Mouse (Mus musculus) liver, postnatal 0 days (tissue): ENCODE measurements at regions not wholly inside any gene's neighbourhood (a gene's known extent, or its start where the extent isn't known, plus 50 kb on each side); places are given as distances from the start of the nearest gene placed in this dataset.

Experiments used
- ATAC-seq: fragments of 200-750 bp; cut with Nextera tagmentation; 2 replicates; pipeline ENCODE4 v1.8.0; 2017; ENCODE audit warnings: mild to moderate bottlenecking, moderate library complexity
- DNase-seq: peaks from one replicate; pipeline ENCODE4 v3.0.0-alpha.2; 2016
- H3K27ac ChIP-seq: fragments of 300-500 bp; sonication (generic); 2 replicates; pipeline ENCODE4 v1.5.1; 2014; ENCODE audit warnings: antibody characterized with exemption, moderate library complexity, mild to moderate bottlenecking, low read depth
- H3K27me3 ChIP-seq: fragments of 300-500 bp; sonication (generic); 2 replicates; pipeline ENCODE4 v1.6.1; 2014; ENCODE audit warnings: low read length, control low read depth, mixed read lengths; ENCODE audit not compliant: insufficient read depth
- H3K36me3 ChIP-seq: fragments of 300-500 bp; sonication (generic); replicated peaks from 2 replicates; pipeline ENCODE4 v1.6.1; 2014; ENCODE audit warnings: mild to moderate bottlenecking, control low read depth, low read length, moderate library complexity, mixed read lengths; ENCODE audit not compliant: insufficient read depth
- H3K4me1 ChIP-seq: fragments of 300-500 bp; sonication (generic); 2 replicates; pipeline ENCODE4 v1.6.1; 2014; ENCODE audit warnings: antibody characterized with exemption, mild to moderate bottlenecking, control low read depth; ENCODE audit not compliant: insufficient read depth
- H3K4me2 ChIP-seq: fragments of 300-500 bp; sonication (generic); 2 replicates; pipeline ENCODE4 v1.6.1; 2014; ENCODE audit warnings: low read depth, mild to moderate bottlenecking, low read length, moderate library complexity, mixed read lengths
- H3K4me3 ChIP-seq: fragments of 300-500 bp; sonication (generic); 2 replicates; pipeline ENCODE4 v1.5.1; 2014; ENCODE audit warnings: low read depth, low read length
- H3K9ac ChIP-seq: fragments of 300-500 bp; sonication (generic); replicated peaks from 2 replicates; pipeline ENCODE4 v1.6.1; 2014; ENCODE audit warnings: mild to moderate bottlenecking, moderate library complexity
- H3K9me3 ChIP-seq: fragments of 300-500 bp; sonication (generic); 2 replicates; pipeline ENCODE4 v1.6.1; 2016; ENCODE audit warnings: mild to moderate bottlenecking, control low read depth, low read length, mixed read lengths
- CTCF ChIP-seq: sonication (generic); IDR thresholded peaks from 2 replicates; pipeline ENCODE4 v1.5.1; 2016; ENCODE audit warnings: antibody characterized with exemption, low read depth
- EP300 ChIP-seq: IDR thresholded peaks from 2 replicates; pipeline ENCODE4 v1.6.1; 2016; ENCODE audit warnings: antibody characterized with exemption, low read depth, mild to moderate bottlenecking
- WGBS: fragments of 180-500 bp; shearing (Covaris S2); extraction: QIAGEN DNeasy Blood & Tissue Kit; methylation state at CpG from one replicate; pipeline ENCODE4 v1.1.7; 2014; ENCODE audit not compliant: insufficient replicate concordance; 5-methylcytosine and 5-hydroxymethylcytosine counted together

DNA sequence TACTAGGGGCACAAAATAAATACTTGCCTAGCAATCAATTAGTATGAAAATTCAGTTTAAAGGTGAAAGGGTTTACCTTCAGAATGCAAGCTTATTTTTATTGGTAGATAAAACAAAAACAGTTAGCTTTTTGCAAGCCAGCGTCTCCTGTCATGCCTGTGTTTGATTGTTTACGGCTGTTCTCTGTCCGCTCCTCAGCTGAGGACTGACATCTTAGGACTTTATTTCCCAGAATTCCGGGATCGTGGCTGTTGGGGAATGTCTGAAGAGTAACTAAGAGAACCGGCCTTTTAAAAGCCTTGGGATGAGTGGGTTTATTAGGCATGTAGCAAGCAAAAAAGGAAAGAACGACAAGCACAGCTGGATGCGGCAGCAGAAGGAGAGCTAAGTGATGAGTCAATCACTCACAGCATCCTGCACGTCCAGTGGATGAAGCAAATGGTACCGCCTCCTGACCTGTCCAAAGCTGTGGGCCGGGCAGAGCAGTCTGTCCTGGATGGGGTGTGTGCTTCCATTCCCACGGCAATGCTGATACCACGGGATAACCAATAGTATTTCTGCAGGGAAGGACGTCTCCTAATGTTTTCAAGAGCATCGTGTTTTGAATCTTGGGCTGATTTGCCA lies 990.9 kb downstream of the Adgrl2 start:
- Histone ChIP-seq H3K4me1 (no peaks in the 10 kb centered on the region), H3K9me3 (no peaks in the 10 kb centered on the region), H3K36me3 (no peaks in the 10 kb centered on the region), H3K4me2 (no peak overlapping the region), H3K9ac (no peak overlapping the region), H3K27ac (no peak overlapping the region), H3K4me3 (no peak overlapping the region), H3K27me3 (no peaks in the 10 kb centered on the region)
- 69% methylated on average over 15 of the region's 15 CpGs for WGBS
- no peak for ATAC-seq
- no peak for TF ChIP-seq EP300
- no peak for TF ChIP-seq CTCF
- no peak for DNase-seq

DNA sequence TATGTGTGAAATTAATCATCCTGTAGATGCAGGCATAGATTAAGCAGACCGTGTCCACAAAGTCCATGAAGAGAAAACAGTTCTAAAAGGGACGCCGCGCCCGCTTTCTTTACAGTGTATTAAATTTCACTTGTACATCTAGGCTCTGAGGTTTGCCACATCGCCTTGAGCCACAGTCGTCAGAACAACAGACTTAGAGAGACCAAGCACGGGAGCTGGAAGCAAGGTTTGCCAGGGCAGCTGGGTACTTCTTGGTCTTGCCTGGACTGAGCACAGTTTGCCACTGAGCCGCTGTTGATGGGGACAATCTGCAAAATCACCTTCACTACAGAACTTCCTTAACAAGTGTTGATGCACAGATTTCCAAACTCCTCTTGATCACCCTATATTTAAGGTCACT lies 998.6 kb downstream of the Adgrl2 start:
- no peak overlapping the region for H3K4me2 ChIP-seq
- no peaks in the 10 kb centered on the region for H3K36me3 ChIP-seq
- no peak for DNase-seq
- no peaks in the 10 kb centered on the region for H3K4me1 ChIP-seq
- no peak overlapping the region for H3K27ac ChIP-seq
- no peaks in the 10 kb centered on the region for H3K27me3 ChIP-seq
- no peak for ATAC-seq
- no peak overlapping the region for H3K4me3 ChIP-seq
- H3K9me3 ChIP-seq: no peaks in the 10 kb centered on the region
- H3K9ac ChIP-seq: no peak overlapping the region
- WGBS: 71% methylated on average over 9 of the region's 9 CpGs
- TF ChIP-seq CTCF: no peak
- no peak for TF ChIP-seq EP300

DNA sequence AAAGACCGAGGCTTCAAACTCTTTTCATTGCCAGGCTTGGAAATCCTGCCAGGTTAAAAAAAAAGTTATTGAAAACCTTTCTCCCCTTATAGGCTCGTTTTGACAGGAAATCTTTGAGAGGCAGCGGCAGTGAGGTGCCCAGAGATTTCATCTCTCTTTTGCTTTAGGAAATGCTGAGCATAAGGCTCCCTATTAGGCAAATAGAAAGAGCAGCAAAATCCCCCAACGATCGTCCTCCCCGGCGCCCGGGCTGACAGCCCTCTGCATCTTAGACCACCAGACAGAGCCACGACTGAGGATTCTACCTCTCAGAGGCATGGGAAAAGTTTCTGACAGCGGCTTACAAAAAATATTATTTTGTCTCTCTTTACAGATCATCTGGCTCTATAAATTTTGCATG lies 999.5 kb downstream of the Adgrl2 start:
- no peaks in the 10 kb centered on the region for H3K27me3 ChIP-seq
- no peak for DNase-seq
- H3K36me3 ChIP-seq: no peaks in the 10 kb centered on the region
- ATAC-seq: no peak
- 51% methylated on average over 10 of the region's 10 CpGs for WGBS
- no peaks in the 10 kb centered on the region for H3K9me3 ChIP-seq
- H3K27ac ChIP-seq: no peak overlapping the region
- H3K4me3 ChIP-seq: no peak overlapping the region
- TF ChIP-seq CTCF (no peak), EP300 (no peak)
- no peak overlapping the region for H3K9ac ChIP-seq
- no peaks in the 10 kb centered on the region for H3K4me1 ChIP-seq
- no peak overlapping the region for H3K4me2 ChIP-seq

DNA sequence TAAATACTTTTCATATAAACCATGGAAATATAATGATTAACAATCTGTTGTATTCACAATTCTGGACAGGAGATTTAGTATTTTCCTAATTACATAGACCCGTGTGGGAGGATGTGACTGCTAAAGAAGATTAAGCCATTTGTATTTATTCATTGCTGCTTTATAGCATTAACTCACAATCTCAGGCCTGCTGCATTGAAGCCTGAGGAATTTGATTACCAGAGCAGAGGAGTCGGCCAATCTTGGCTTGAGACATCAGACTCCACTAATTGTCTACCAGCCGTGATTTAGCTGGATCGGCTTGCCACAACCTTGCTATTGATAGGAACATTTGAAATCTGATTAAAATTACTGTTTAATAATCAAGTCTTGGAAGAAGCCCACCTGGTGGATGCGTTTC lies 1007.5 kb downstream of the Adgrl2 start:
- TF ChIP-seq EP300 (no peak), CTCF (no peak)
- no peak overlapping the region for H3K27ac ChIP-seq

GRCm38 (mm10) chr3:147981621-147982020 lies 1008.7 kb downstream of the Adgrl2 start:
- H3K27ac ChIP-seq: no peak overlapping the region
- no peaks in the 10 kb centered on the region for H3K9me3 ChIP-seq
- no peak for ATAC-seq
- H3K9ac ChIP-seq: no peak overlapping the region
- TF ChIP-seq CTCF (no peak), EP300 (no peak)
- no peaks in the 10 kb centered on the region for H3K27me3 ChIP-seq
- H3K4me1 ChIP-seq: no peaks in the 10 kb centered on the region
- WGBS: 56% methylated on average over 4 of the region's 4 CpGs
- no peak overlapping the region for H3K4me2 ChIP-seq
- H3K36me3 ChIP-seq: no peaks in the 10 kb centered on the region
- DNase-seq: no peak
- no peak overlapping the region for H3K4me3 ChIP-seq

More for the DNA sequence above, 1007.5 kb downstream of the Adgrl2 start:
- Histone ChIP-seq H3K4me2 (no peak overlapping the region), H3K4me1 (no peaks in the 10 kb centered on the region), H3K27me3 (no peaks in the 10 kb centered on the region), H3K4me3 (no peak overlapping the region), H3K9me3 (no peaks in the 10 kb centered on the region), H3K9ac (no peak overlapping the region), H3K36me3 (no peaks in the 10 kb centered on the region)
- no peak for ATAC-seq
- WGBS: 77% methylated on average over 5 of the region's 5 CpGs
- no peak for DNase-seq

GRCm38 (mm10) chr3:147976579-147976978 lies 1013.8 kb downstream of the Adgrl2 start:
- no peak for ATAC-seq
- no peaks in the 10 kb centered on the region for H3K27me3 ChIP-seq
- H3K27ac ChIP-seq: no peak overlapping the region
- no peaks in the 10 kb centered on the region for H3K36me3 ChIP-seq
- DNase-seq: no peak
- H3K9me3 ChIP-seq: no peaks in the 10 kb centered on the region
- H3K4me1 ChIP-seq: no peaks in the 10 kb centered on the region
- whole genome bisulfite sequencing: 85% methylated on average over 3 of the region's 3 CpGs
- H3K9ac ChIP-seq: no peak overlapping the region
- no peak overlapping the region for H3K4me2 ChIP-seq
- no peak for TF ChIP-seq CTCF
- TF ChIP-seq EP300: no peak
- H3K4me3 ChIP-seq: no peak overlapping the region

DNA sequence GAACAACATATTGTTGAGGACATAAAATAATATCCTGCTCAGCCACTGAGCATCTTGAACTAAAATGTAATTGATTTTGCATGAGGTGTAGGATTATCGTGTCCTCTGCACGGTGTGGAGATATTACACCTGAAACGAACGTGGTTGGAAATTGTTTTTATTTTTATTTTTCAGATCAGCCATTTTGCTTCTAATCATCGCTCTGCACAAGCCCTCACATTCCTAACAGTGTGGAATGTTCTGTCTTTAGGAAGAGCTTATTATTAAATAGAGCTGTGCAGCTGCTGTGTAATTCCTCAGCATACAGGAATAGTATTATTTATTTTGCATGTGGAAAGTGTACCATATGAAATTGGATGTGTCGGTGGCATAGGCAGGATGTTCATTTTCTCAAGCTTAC lies 1014.3 kb downstream of the Adgrl2 start:
- TF ChIP-seq CTCF: no peak
- TF ChIP-seq EP300: no peak
- no peaks in the 10 kb centered on the region for H3K27me3 ChIP-seq
- H3K4me1 ChIP-seq: no peaks in the 10 kb centered on the region
- no peaks in the 10 kb centered on the region for H3K9me3 ChIP-seq
- H3K4me3 ChIP-seq: no peak overlapping the region
- 82% methylated on average over 6 of the region's 6 CpGs for WGBS
- no peak for DNase-seq
- no peaks in the 10 kb centered on the region for H3K36me3 ChIP-seq
- H3K9ac ChIP-seq: no peak overlapping the region
- no peak overlapping the region for H3K27ac ChIP-seq
- H3K4me2 ChIP-seq: no peak overlapping the region
- no peak for ATAC-seq
